Mouse (Mus musculus): ENCODE measurements at regions not wholly inside any gene's neighbourhood (a gene's known extent, or its start where the extent isn't known, plus 50 kb on each side); places are given as distances from the start of the nearest gene placed in this dataset.

DNA sequence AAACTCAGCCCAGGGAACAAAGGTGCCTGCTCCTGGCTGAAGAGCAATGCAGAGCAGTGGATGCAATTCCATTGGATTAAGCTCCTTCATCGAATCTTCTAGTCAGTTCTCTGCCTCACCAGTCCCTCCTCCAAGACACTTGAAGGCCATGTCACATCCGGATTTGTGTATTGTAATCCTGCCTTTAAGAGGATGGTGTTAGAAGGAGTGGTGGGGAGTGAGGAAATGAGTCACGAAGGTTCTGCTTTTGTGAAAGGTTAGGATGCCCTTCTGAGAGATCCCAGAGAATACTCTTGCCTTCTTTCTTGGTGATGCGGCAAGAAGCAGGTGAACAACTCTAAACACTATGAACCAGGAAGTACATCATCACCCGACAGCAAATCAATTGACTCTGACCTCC, 636.4 kb upstream of the Sall1 start:
- no peak overlapping the region for H3K9ac ChIP-seq (ENCODE audit: low read depth, low read length)
- H3K4me3 ChIP-seq (ENCODE audit: low read depth, low read length): no peak overlapping the region
- WGBS (ENCODE audit: insufficient replicate concordance): 52% methylated on average over 5 of the region's 5 CpGs
- H3K4me2 ChIP-seq (ENCODE audit: low read depth, low read length): no peak overlapping the region
- H3K4me1 ChIP-seq (ENCODE audit: control insufficient read depth, low read depth, low read length): no peaks in the 10 kb centered on the region
- H3K9me3 ChIP-seq (replicated peaks; ENCODE audit: control insufficient read depth, low read length): no peaks in the 10 kb centered on the region
- no peaks in the 10 kb centered on the region for H3K36me3 ChIP-seq (ENCODE audit: control insufficient read depth, insufficient read depth)
- ATAC-seq (ENCODE audit: low read depth): no peak
- H3K27ac ChIP-seq (ENCODE audit: low read length): 0 out of 2 replicates have a peak overlapping the region, but pooled peaks have one; percentile 14
- H3K27me3 ChIP-seq (ENCODE audit: control insufficient read depth, insufficient read depth, low read depth, low read length): no peaks in the 10 kb centered on the region

GRCm38 (mm10) chr8:89679551-89679950, 635.6 kb upstream of the Sall1 start:
- Histone ChIP-seq H3K9ac (ENCODE audit: low read depth, low read length) (no peak overlapping the region), H3K27me3 (ENCODE audit: control insufficient read depth, insufficient read depth, low read depth, low read length) (no peaks in the 10 kb centered on the region), H3K9me3 (replicated peaks; ENCODE audit: control insufficient read depth, low read length) (no peaks in the 10 kb centered on the region), H3K27ac (ENCODE audit: low read length) (no peak overlapping the region), H3K4me1 (ENCODE audit: control insufficient read depth, low read depth, low read length) (no peaks in the 10 kb centered on the region), H3K4me3 (ENCODE audit: low read depth, low read length) (no peak overlapping the region), H3K36me3 (ENCODE audit: control insufficient read depth, insufficient read depth) (no peaks in the 10 kb centered on the region), H3K4me2 (ENCODE audit: low read depth, low read length) (no peak overlapping the region)
- no peak for ATAC-seq (ENCODE audit: low read depth)
- WGBS (ENCODE audit: insufficient replicate concordance): 65% methylated on average over 4 of the region's 4 CpGs

DNA sequence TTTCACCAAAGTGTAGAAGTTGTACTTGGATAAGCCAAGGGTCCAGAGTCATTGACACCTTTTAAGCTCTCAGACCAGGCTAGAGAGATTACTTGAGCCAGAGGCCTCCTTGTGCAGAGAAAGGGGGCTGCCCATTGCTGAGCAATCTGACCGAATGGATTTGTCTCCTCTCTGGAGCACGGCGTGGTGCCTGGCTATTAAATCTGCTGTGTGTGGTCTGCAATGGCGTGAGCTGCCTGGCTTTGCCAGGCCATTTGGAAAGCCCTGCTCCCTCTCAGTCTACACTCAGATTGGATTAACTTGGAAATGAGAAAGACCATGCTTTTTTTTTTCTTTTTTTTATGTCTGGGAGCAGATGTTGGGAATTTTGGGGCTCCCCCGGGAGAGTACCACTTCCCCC, 633.3 kb upstream of the Sall1 start:
- H3K9me3 ChIP-seq (replicated peaks; ENCODE audit: control insufficient read depth, low read length): no peaks in the 10 kb centered on the region
- H3K4me2 ChIP-seq (ENCODE audit: low read depth, low read length): no peak overlapping the region
- H3K4me1 ChIP-seq (ENCODE audit: control insufficient read depth, low read depth, low read length): no peaks in the 10 kb centered on the region
- H3K4me3 ChIP-seq (ENCODE audit: low read depth, low read length): no peak overlapping the region
- 75% methylated on average over 5 of the region's 5 CpGs for WGBS (ENCODE audit: insufficient replicate concordance)
- no peaks in the 10 kb centered on the region for H3K36me3 ChIP-seq (ENCODE audit: control insufficient read depth, insufficient read depth)
- ATAC-seq (ENCODE audit: low read depth): no peak
- no peak overlapping the region for H3K27ac ChIP-seq (ENCODE audit: low read length)
- no peaks in the 10 kb centered on the region for H3K27me3 ChIP-seq (ENCODE audit: control insufficient read depth, insufficient read depth, low read depth, low read length)
- H3K9ac ChIP-seq (ENCODE audit: low read depth, low read length): no peak overlapping the region

GRCm38 (mm10) chr8:89673911-89674310, 629.9 kb upstream of the Sall1 start:
- ATAC-seq (ENCODE audit: low read depth): no peak

DNA sequence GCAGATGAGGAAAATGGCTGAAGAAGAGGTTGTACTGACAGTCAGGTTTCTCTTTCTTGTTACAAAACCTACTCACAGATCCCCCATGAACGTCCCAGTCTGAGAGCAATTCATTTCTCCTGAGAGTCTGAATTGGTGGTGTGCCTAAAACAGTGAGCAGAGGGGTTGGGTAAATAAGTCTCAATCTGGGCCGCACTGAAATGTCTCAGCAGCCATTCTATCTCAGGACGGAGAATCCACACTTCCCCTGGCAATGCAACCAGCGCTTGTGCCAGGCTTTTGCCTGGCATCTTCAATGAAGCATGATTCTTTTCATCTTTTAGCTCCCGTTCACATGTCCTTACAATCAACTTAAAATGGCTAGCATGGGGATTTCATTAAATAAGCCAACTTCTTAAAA, 628.7 kb upstream of the Sall1 start:
- Histone ChIP-seq H3K4me2 (ENCODE audit: low read depth, low read length) (no peak overlapping the region), H3K27ac (ENCODE audit: low read length) (no peak overlapping the region), H3K9ac (ENCODE audit: low read depth, low read length) (no peak overlapping the region), H3K36me3 (ENCODE audit: control insufficient read depth, insufficient read depth) (no peaks in the 10 kb centered on the region), H3K4me3 (ENCODE audit: low read depth, low read length) (no peak overlapping the region), H3K27me3 (ENCODE audit: control insufficient read depth, insufficient read depth, low read depth, low read length) (no peaks in the 10 kb centered on the region), H3K4me1 (ENCODE audit: control insufficient read depth, low read depth, low read length) (no peaks in the 10 kb centered on the region), H3K9me3 (replicated peaks; ENCODE audit: control insufficient read depth, low read length) (no peaks in the 10 kb centered on the region)
- 63% methylated on average over 5 of the region's 5 CpGs for WGBS (ENCODE audit: insufficient replicate concordance)
- ATAC-seq (ENCODE audit: low read depth): no peak

More at GRCm38 (mm10) chr8:89673911-89674310, 629.9 kb upstream of the Sall1 start:
- no peak overlapping the region for H3K9ac ChIP-seq (ENCODE audit: low read depth, low read length)
- H3K27me3 ChIP-seq (ENCODE audit: control insufficient read depth, insufficient read depth, low read depth, low read length): no peaks in the 10 kb centered on the region
- H3K9me3 ChIP-seq (replicated peaks; ENCODE audit: control insufficient read depth, low read length): no peaks in the 10 kb centered on the region
- H3K36me3 ChIP-seq (ENCODE audit: control insufficient read depth, insufficient read depth): no peaks in the 10 kb centered on the region
- 65% methylated on average over 4 of the region's 4 CpGs for WGBS (ENCODE audit: insufficient replicate concordance)
- no peak overlapping the region for H3K27ac ChIP-seq (ENCODE audit: low read length)
- no peak overlapping the region for H3K4me2 ChIP-seq (ENCODE audit: low read depth, low read length)
- no peak overlapping the region for H3K4me3 ChIP-seq (ENCODE audit: low read depth, low read length)
- H3K4me1 ChIP-seq (ENCODE audit: control insufficient read depth, low read depth, low read length): no peaks in the 10 kb centered on the region

DNA sequence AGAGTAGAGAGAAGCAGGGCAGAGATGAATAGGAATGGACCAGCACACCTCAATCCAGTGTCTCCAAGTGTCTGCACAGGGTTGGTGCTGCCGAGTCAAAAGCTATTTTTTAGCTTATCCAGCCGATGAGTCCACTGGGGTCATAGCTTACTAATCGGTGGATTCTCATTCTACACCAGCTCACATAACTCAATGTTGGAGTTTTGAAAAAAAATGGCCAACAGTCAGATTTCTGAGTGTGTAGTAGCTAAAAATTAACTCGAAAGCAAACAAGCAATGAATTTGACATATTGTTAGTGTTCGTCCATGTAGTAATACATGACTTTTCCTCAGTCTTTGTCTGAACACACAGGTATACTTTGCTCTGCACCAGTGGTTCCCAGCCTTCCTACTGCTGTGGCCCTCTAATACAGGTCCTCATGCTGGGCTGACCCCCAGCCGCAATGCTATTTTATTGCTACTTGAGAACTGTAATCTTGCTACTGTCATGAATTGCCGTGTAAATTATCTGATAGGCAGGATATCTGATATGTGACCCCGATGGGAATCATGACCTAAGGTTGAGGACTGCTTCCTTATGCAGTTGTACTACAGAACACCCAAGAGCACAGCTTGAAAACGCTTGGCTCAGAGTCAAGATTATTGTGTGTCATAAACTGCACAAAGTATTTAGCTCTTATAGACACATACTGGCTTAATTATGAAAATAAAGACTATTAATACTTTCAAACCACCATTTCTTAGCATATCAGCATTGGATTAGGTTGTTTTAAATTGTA, 621.1 kb upstream of the Sall1 start:
- H3K4me3 ChIP-seq (ENCODE audit: low read depth, low read length): no peak overlapping the region
- H3K36me3 ChIP-seq (ENCODE audit: control insufficient read depth, insufficient read depth): no peaks in the 10 kb centered on the region
- no peaks in the 10 kb centered on the region for H3K9me3 ChIP-seq (replicated peaks; ENCODE audit: control insufficient read depth, low read length)
- 57% methylated on average over 9 of the region's 9 CpGs for WGBS (ENCODE audit: insufficient replicate concordance)
- no peaks in the 10 kb centered on the region for H3K27me3 ChIP-seq (ENCODE audit: control insufficient read depth, insufficient read depth, low read depth, low read length)
- H3K4me1 ChIP-seq (ENCODE audit: control insufficient read depth, low read depth, low read length): no peaks in the 10 kb centered on the region
- ATAC-seq (ENCODE audit: low read depth): no peak
- no peak overlapping the region for H3K27ac ChIP-seq (ENCODE audit: low read length)
- H3K4me2 ChIP-seq (ENCODE audit: low read depth, low read length): no peak overlapping the region
- no peak overlapping the region for H3K9ac ChIP-seq (ENCODE audit: low read depth, low read length)

DNA sequence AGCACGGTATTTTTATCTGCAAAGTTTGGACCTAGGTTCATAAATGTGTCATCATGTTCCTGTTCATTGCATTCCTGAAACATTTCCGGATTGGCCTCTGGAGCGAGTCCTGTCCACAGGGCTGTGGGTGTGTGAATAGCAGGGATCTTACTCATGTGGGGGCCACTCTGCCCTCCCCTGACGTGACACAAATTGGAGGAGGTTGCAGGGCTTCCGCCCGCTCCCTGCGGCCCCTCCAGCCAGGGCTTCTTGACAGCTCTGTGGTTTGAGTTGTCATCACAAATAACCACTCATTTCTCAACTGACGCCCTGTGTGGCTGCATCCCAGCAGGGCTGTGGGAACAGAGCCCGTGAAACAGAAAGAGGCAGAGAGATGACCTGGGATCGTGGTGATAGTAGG, 619.9 kb upstream of the Sall1 start:
- Histone ChIP-seq H3K4me2 (ENCODE audit: low read depth, low read length) (no peak overlapping the region), H3K4me3 (ENCODE audit: low read depth, low read length) (no peak overlapping the region)
- peak; percentile 21; the same call in 1 of the 2 replicates for ATAC-seq (ENCODE audit: low read depth)

DNA sequence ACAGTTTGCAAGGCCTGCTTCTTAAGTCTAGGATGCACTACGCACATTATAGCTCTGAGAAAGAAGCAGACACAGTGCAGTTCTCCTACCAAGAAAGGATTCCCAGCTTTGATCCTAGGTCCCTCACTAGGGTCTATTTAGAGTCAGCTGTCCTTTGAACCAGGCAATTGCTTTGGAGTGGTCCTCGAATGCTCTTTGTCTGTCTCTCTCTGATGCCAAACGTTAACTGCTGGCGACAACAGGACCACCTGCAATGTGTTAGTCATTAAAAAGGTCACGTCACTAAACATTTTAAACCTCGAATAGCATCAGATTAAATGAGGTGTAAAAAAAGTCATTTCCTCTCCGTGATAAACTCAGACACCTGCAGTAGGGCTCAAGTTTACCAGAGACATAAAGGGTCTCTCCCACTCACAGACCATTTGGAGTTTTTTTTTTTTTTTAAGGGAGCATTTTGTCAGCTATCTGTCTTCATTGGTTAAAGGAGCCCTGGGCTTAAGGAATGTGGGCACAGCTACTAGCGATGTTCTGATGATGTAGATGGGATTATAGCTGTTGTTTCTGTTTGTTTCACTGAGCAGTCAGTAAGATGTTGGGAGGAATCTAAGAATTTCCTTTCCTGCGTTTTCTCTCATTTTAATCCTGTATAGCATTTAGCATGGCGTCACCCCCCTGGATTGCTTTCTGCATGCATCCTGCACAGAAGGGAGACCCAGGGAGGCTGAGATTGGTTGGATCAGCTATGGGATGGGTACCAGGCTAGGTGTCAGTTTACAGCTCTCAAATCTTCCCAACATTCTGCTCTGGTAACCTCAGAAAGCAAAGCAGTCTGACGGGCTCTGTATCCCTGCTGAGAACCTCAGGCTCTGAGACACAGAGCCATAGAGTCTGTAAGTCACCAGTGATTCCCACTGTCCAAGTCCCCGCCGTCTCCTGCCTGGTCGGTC, 615.3 kb upstream of the Sall1 start:
- Histone ChIP-seq H3K27ac (ENCODE audit: low read length) (no peak overlapping the region), H3K4me2 (ENCODE audit: low read depth, low read length) (no peak overlapping the region), H3K9ac (ENCODE audit: low read depth, low read length) (no peak overlapping the region), H3K9me3 (replicated peaks; ENCODE audit: control insufficient read depth, low read length) (no peaks in the 10 kb centered on the region), H3K36me3 (ENCODE audit: control insufficient read depth, insufficient read depth) (no peaks in the 10 kb centered on the region), H3K27me3 (ENCODE audit: control insufficient read depth, insufficient read depth, low read depth, low read length) (no peaks in the 10 kb centered on the region), H3K4me3 (ENCODE audit: low read depth, low read length) (no peak overlapping the region), H3K4me1 (ENCODE audit: control insufficient read depth, low read depth, low read length) (no peaks in the 10 kb centered on the region)
- 30% methylated on average over 14 of the region's 14 CpGs for WGBS (ENCODE audit: insufficient replicate concordance)
- no peak for ATAC-seq (ENCODE audit: low read depth)

More for the DNA sequence above, 619.9 kb upstream of the Sall1 start:
- H3K4me1 ChIP-seq (ENCODE audit: control insufficient read depth, low read depth, low read length): no peaks in the 10 kb centered on the region
- H3K36me3 ChIP-seq (ENCODE audit: control insufficient read depth, insufficient read depth): no peaks in the 10 kb centered on the region
- H3K27me3 ChIP-seq (ENCODE audit: control insufficient read depth, insufficient read depth, low read depth, low read length): no peaks in the 10 kb centered on the region
- H3K9me3 ChIP-seq (replicated peaks; ENCODE audit: control insufficient read depth, low read length): no peaks in the 10 kb centered on the region
- no peak overlapping the region for H3K9ac ChIP-seq (ENCODE audit: low read depth, low read length)
- 12% methylated on average over 10 of the region's 10 CpGs for WGBS (ENCODE audit: insufficient replicate concordance)
- no peak overlapping the region for H3K27ac ChIP-seq (ENCODE audit: low read length)

- WGBS (ENCODE audit: insufficient replicate concordance): 75% methylated on average over 14 of the region's 14 CpGs
- no peak for ATAC-seq (ENCODE audit: low read depth)
These were observed 611.4 kb upstream of the Sall1 start for GRCm38 (mm10) chr8:89655369-89655768.

More at GRCm38 (mm10) chr8:89655369-89655768, 611.4 kb upstream of the Sall1 start:
- no peaks in the 10 kb centered on the region for H3K36me3 ChIP-seq (ENCODE audit: control insufficient read depth, insufficient read depth)
- no peak overlapping the region for H3K4me2 ChIP-seq (ENCODE audit: low read depth, low read length)
- H3K9ac ChIP-seq (ENCODE audit: low read depth, low read length): no peak overlapping the region
- H3K27me3 ChIP-seq (ENCODE audit: control insufficient read depth, insufficient read depth, low read depth, low read length): no peaks in the 10 kb centered on the region
- H3K4me1 ChIP-seq (ENCODE audit: control insufficient read depth, low read depth, low read length): no peaks in the 10 kb centered on the region
- H3K9me3 ChIP-seq (replicated peaks; ENCODE audit: control insufficient read depth, low read length): no peaks in the 10 kb centered on the region
- no peak overlapping the region for H3K4me3 ChIP-seq (ENCODE audit: low read depth, low read length)
- no peak overlapping the region for H3K27ac ChIP-seq (ENCODE audit: low read length)
